Mouse (Mus musculus) embryo, embryonic 10 days (tissue): ENCODE data around the gene Poc1b.

Experiments used
- DNase-seq: peaks from one replicate; pipeline ENCODE4 v3.0.0-alpha.2; 2015; ENCODE audit warnings: low spot score

Gene Poc1b

GRCm38 (mm10) chr10:99106703-99107631 is at the start of gene Poc1b:
Poc1b (plus strand) TSS chr10:99107036.
- peak; percentile 88 for DNase-seq

GRCm38 (mm10) chr10:99060588-99060987 is 46.2 kb upstream of the Poc1b start:
- no peak for DNase-seq

GRCm38 (mm10) chr10:99061418-99061817 is 45.4 kb upstream of the Poc1b start:
- DNase-seq = no peak

- no peak for DNase-seq
Measured at GRCm38 (mm10) chr10:99062546-99062945, 44.3 kb upstream of the Poc1b start.

- no peak for DNase-seq
Measured at GRCm38 (mm10) chr10:99076113-99076895, 30.5 kb upstream of the Poc1b start.

- no peak for DNase-seq
Measured at GRCm38 (mm10) chr10:99078621-99079020, 28.2 kb upstream of the Poc1b start.

- DNase-seq = no peak
Measured at GRCm38 (mm10) chr10:99081569-99081990, 25.3 kb upstream of the Poc1b start.

GRCm38 (mm10) chr10:99083431-99084003 is 23.3 kb upstream of the Poc1b start:
- DNase-seq = no peak

GRCm38 (mm10) chr10:99084397-99085239 is 22.2 kb upstream of the Poc1b start:
- DNase-seq = peak; percentile 92

GRCm38 (mm10) chr10:99085240-99085587 is 21.6 kb upstream of the Poc1b start:
- no peak for DNase-seq

- no peak for DNase-seq
Measured at GRCm38 (mm10) chr10:99086029-99086428, 20.8 kb upstream of the Poc1b start.

GRCm38 (mm10) chr10:99089906-99090305 is 16.9 kb upstream of the Poc1b start:
- no peak for DNase-seq

GRCm38 (mm10) chr10:99093364-99093763 is 13.5 kb upstream of the Poc1b start:
- no peak for DNase-seq

GRCm38 (mm10) chr10:99095114-99095513 is 11.7 kb upstream of the Poc1b start:
- DNase-seq = peak; percentile 61

- peak; percentile 62 for DNase-seq
Measured at GRCm38 (mm10) chr10:99097374-99097773, 9.5 kb upstream of the Poc1b start.

- DNase-seq = no peak
Measured at GRCm38 (mm10) chr10:99105522-99105921, 1.3 kb upstream of the Poc1b start.

- DNase-seq = no peak
Measured at GRCm38 (mm10) chr10:99106311-99106702, 529 bp upstream of the Poc1b start.

GRCm38 (mm10) chr10:99107964-99108363 is 1.1 kb downstream of the Poc1b start, which contains the start of gene Galnt4:
Galnt4 (plus strand) TSS chr10:99108159.
- peak; percentile 87 for DNase-seq

- no peak for DNase-seq
Measured at GRCm38 (mm10) chr10:99108431-99108982, 1.7 kb downstream of the Poc1b start.

GRCm38 (mm10) chr10:99113533-99113932 is 6.7 kb downstream of the Poc1b start:
- DNase-seq = no peak

GRCm38 (mm10) chr10:99114295-99114694 is 7.5 kb downstream of the Poc1b start:
- no peak for DNase-seq
